Mouse (Mus musculus) adipose tissue, adult 10 weeks (tissue): ENCODE results near the gene Bmp4. TPM values are rescaled to one million over a fixed set of nuclear protein-coding genes. Genes with fewer than 3 reads are reported as not detected.

ENCODE experiments used
- polyA plus RNA-seq: library from polyadenylated mRNA; stranded (reverse); fragments of 350-450 nt; fragmentation: Illumina TruSeq; extraction: RNeasy Lipid Tissue Mini Kit (QIAGEN cat#74804); gene quantifications from one replicate; pipeline ENCODE4 v1.2.3, GENCODE M21; 2014; ENCODE audit warnings: low read depth, low replicate concordance

Bmp4 gene
- 21.1 TPM for polyA plus RNA-seq

GRCm38 (mm10) chr14:46390249-46390775 lies at the start of gene Bmp4:
Gene Bmp4 (minus strand): TSS chr14:46390669.

GRCm38 (mm10) chr14:46379285-46379684 lies 11.2 kb downstream of the Bmp4 start, which contains the start of gene Gm15217:
Gene Gm15217 (plus strand): TSS chr14:46379414.

Other genes starting within 250 kb of the Bmp4 start
- not detected for gene Gm15217, start 11.3 kb downstream of the Bmp4 start, polyA plus RNA-seq